Mouse (Mus musculus) kidney, postnatal 36 days (tissue): Measurements from ENCODE around the gene Vmn2r115.
"Not testable (repeated sequence)": the region's sequence is repeated elsewhere in the genome, so short reads cannot be mapped to it uniquely, and the experiment has no call there.

Experiments
- DNase-seq, 2 experiments: peaks; one replicate each; pipeline ENCODE4 v3.0.0; 2021 to 2022; ENCODE audit warnings: mixed read lengths in 2 of 2

Vmn2r115 gene

GRCm38 (mm10) chr17:23343441-23343840, at the start of gene Vmn2r115:
Gene Vmn2r115 (plus strand): TSS chr17:23343741.
- DNase-seq, result not testable (repeated sequence)

DNA sequence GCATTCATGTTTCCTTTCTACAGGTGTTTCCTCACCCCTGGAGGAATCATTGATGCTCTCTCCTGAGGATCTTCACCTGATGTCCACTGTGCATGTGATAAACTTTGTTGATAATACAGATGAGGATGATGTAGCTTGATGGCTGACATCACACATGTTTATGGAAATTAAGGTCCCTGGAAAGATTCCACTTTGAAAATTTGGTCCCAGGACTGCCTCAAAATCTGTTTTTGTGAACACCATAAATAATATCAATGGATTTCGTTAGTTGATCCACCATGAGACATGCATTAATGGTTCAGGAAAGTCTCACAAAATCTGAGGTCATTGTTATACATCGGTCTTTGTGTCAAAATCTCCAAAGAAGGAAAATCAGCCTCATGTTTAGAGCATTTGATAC, 31.1 kb upstream of the Vmn2r115 start, which contains the start of gene Vmn2r114:
Gene Vmn2r114 (minus strand): TSS at position 101 of the 400 bp plus-strand sequence.
- not testable (repeated sequence) for DNase-seq

- no peak for DNase-seq
These were observed 12.9 kb upstream of the Vmn2r115 start for GRCm38 (mm10) chr17:23330657-23331056.

DNA sequence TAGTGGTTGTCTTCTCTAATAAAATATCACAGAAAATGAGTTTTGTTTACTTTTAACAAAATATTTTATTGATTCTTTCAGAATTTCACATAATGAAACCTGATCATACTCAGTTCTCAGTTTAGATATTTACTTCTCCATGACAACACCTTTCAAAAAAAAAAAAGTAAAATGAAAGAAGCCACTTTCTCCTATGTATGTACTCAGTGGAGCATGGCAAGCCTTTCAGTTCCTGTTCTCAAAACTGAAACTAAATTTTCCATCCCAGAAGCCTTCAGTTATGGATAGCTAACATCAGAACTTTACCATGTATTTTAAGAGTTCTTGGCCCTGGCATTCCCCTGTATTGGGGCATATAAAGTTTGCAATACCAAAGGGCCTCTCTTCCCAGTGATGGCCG, 8.1 kb downstream of the Vmn2r115 start:
- no peak for DNase-seq

DNA sequence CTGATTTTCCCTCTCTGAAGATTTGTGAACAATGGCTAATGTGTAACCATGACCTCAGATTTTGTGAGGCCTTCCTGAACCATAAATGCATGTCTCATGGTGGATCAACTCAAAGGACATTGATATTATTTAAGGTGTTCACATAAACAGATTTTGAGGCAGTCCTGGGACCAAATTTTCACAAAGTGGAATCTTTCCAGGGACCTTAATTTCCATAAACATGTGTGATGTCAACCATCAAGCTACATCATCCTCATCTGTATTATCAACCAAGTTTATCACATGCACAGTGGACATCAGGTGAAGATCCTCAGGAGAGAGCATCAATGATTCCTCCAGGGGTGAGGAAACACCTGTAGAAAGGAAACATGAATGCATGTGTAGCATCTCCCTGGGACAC, 40.8 kb downstream of the Vmn2r115 start, which contains the start of gene Vmn2r116:
Gene Vmn2r116 (plus strand): TSS at position 301 of the 400 bp plus-strand sequence.
- not testable (repeated sequence) for DNase-seq
